Mouse (Mus musculus) Muller cell, postnatal 12 days (primary cell): Measurements from ENCODE around the gene Prkcd.

Experiments used
- DNase-seq: peaks from one replicate; pipeline ENCODE4 v3.0.0-alpha.2; 2015; ENCODE audit errors: inconsistent ontology term

The Prkcd gene

DNA sequence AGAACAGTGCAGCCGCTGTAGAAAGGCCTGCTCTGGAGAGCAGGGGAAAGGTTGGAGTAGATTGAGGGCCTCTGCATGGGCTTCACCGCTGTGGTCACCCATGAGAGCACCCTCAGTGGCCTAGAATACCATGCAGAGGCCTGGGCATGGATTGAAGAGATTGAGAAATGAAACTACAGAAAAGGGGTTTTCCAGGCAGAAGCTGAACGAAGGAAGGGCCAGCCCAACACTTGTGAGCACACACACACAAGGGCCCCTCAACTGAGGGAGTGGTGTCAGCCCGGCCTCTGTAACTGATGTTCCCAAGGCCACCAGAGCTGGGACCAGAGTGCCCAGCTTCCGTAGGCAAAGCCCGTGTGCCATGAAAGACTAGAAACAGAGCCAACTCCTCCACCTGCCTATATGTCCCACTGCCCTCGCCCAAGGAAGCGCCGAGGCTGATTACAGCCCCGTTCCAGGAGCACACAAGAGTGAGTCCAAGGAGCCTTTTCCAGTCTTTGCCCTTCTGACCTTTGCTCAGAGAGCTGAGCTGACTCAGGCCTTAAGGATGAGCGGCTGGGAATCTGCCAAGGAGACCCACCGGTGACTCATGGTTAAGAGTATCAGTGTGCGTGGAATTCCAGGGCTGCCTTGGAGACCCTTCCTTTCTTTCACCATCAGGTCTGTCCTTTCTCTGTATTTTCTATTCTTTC lies 9.4 kb upstream of the Prkcd start:
- peak; percentile 52 for DNase-seq

DNA sequence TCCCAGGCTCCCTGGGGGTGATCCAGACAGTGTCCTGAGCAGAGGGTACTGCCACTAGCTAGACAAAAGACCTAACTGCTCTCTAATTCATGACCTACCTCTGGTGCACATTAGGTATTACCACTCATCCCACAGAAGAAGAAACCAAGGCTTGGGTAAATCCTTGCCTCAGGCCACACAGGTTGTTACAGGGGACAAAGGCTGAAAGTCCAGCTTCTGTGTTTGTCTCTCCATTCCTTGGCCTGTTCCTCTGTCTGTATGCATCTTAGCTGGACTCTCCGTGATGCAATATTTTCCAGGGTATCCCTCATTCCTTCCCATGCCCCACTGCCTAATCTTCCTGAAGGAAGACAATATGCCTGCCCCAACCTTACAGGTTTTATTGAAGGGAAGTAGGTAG lies 8.4 kb upstream of the Prkcd start:
- DNase-seq, result no peak

DNA sequence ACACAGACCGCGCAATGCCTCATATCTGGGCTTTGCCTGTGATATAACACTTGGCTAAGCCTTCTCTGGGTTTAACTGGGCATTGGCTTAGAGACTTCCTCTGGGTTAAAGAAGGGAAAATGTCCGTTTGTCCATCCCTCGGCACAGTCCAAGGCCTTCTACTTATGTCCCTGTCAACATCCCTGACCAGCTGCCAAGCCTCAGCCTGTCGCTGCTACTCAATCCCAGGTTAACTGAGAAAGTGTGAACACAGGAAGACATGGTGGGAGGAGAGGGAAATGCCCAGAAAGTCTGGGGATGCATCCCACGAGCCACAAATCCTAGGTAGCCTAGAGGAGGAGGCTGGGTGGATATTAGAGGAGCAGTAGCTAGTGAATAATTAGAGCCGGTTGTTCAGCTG lies 7.7 kb upstream of the Prkcd start:
- no peak for DNase-seq

DNA sequence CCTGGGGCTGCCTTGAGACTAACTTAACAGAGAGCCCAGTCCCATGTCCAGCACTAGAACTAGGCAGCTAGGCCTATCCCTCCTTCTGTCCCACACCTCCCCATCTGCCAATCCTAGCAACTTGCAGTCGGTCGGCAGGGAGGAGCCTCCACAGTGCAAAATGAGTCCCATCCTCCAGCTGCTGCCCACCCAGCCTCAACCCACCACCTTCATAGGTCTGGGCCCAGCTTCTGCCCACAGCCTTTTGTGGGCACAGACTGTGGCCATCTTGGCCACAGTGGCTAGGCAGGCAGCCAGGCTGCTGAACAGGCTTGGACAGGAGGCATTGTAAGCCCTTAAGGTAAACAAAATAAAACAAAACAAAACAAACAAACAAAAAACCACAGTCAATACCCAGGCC lies 5.8 kb upstream of the Prkcd start:
- no peak for DNase-seq

DNA sequence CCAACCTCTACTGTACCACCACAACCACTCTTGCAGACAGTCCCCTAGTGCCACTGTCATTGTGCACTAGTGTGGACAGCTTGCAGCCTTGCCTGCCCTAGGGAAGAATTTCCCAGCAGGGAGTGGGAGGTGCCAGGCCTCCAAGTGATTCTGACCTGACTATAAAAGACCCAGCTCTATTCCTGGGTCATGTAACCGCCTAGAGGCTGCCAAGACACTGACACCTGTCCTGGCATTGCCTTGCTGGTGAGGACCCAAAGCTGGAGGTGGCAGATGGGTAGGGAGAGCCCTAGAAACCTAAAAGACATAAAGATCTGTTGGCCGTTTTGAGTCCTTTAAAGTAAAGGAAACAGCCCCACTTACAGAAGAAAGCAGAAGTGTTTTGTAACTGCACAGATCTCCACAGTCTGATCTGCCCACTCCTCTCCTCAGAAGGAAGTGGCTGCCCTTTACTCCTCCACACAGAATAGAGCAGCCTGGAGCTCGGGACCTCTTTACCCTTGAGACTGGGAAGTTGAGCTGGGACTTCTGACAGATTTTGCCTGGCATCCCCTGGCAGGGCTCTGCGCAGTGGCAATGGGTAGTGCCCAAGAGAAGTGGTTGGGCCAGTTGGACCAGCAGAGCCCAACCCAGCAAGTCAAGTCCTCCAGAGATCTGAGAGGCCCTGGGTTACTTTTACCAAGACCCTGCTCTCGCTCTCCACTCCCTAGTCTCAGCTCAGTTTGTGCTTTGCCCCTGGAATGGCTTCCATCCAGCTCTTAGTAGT lies 5.0 kb upstream of the Prkcd start:
- no peak for DNase-seq

DNA sequence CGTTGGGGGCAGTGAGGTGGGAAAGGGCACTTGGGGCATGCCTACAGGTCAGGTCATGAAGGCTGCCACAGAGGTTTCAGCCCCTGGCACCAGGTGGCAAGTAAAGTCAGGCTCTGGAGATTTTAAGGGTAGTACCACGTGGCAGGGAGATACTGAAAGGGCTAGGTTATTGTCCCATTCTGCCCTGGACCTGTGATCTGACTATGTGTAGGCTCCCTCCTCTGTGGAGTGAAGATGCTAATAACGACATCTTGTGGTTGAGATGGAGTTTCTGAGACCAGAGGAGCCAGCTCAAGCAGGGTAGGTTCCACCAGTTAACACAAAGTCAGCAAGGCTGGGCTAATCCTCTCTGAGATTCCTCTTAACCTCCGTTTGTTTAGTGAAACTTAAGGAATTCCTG lies 3.8 kb upstream of the Prkcd start:
- no peak for DNase-seq

DNA sequence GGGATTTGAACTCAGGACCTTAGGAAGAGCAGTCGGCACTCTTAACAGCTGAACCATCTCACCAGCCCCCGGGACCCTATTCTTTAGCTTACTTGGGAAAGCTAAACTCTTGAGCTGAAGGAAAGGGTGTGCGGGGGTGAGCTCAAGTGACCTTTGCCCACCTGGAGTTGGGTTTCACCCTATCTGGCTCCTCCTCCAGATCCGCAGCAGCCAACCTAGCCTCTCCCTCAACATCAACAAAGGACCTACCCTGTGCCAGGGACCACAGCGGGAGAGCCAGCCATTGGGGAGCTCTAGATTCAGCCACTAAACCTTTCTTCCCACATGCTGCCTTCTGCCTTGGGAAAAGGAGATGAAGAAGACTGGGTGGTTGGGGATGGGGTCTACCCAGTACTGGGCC lies 2.2 kb upstream of the Prkcd start:
- no peak for DNase-seq

DNA sequence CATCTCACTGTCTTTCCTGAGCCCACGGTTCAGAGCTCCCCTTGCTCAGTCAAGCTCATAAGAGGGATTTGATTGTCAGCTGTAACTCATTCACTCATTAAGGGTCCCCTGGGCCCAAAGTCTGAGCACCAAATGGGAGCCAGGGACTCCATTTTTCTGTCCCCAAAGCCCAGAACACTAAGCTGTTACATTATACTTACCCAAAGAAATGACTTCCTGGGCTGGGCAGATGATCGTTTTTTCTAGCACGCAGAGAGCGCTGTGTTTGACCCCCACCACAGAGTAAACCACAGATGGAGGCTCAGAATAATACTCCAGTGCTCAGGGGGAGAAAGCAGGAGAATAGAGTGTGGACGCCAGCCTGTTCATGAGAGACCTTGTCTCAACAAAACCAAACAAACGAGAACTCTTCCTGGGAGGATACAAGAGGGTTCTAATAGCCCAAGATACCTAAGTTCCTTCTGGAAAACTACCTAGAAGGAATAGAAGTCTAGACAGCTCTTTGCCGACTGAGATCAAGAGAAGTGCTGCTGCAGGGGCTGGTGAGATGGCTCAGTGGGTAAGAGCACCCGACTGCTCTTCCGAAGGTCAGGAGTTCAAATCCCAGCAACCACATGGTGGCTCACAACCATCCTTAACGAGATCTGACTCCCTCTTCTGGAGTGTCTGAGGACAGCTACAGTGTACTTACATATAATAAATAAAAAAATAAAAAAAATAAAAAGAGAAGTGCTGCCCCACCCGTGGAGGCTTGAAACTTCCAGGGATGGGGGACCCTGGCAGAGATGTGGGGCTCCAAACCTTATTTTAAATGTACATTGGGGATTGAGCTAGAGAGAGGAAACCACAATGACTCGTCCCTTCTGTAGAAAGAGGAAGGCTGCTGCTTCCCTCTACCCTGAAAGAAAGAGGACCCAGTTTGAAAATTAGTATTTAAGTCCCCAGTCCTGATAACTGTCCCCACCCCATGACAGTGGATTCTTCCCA lies 1.0 kb upstream of the Prkcd start:
- DNase-seq, result no peak

DNA sequence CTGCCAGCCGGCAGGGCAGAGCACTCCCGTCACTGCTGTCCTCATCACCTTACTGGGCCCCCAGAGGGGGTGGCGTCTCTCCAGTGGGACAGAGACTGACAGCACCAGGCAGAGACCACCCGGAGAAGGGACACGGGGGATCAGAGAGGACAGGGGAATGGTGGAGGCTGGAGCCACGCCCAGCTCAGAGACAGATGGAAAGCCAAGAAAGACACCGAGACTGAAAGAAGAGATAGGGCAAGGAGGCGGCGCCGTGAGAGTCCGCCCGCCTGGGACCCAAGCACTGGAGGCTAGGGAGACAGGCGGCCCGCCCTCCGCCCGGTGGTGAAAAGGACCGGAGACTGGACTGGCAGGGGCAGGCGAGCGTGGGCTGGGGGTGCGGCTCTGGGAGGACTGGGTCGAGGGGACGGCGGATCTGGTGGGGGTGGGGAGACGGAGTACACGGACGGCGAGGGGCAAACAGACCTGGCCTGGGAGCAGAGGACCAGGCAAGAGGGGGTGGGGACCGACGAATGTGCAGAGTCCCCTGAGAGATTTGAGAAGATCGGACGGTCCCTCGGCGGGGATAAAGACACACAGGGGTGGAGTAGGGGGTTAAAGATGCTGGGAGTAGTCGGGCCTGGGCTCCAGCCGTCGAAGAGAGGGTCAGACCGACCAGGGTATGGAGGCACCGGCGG lies 741 bp downstream of the Prkcd start:
- DNase-seq, result peak; percentile 83

DNA sequence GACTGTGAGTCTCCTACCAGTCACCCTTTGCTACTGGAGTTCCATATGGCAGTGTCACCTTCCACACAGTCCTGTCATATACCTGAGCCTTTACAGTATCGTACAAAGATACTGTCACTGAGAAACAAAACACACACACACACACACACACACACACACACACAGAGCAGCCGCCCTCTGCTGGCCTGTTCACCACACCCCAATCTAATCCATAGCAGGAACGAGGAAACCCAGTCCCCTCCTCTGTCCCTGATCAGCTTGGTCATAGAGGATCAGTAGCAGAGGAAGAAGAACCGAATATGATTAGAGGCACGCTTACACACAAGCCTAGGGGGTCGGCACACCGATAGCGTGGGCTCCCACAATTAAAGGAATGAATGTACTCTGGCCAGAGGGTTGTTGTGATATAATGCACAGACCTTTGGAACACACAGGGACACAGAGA lies 1.7 kb downstream of the Prkcd start:
- DNase-seq, result peak; percentile 27

DNA sequence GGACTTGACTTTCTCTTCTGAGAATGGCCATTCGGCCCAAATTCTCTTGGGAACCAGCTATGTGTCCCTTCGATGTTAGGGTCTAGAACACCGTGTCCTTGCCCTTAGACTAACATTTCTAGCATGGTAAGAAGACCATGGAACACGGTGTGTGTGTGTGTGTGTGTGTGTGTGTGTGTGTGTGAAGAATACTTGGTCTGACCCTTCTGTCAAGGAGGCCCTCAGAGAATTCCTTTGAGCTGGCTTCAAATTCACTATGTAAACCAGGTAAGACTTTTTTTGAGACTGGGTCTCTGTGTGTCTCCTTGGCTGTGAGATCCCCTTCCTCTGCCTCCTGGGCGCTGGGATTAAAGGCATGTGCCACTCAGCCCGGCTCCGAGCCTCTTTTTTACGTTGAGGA lies 3.5 kb downstream of the Prkcd start:
- no peak for DNase-seq

DNA sequence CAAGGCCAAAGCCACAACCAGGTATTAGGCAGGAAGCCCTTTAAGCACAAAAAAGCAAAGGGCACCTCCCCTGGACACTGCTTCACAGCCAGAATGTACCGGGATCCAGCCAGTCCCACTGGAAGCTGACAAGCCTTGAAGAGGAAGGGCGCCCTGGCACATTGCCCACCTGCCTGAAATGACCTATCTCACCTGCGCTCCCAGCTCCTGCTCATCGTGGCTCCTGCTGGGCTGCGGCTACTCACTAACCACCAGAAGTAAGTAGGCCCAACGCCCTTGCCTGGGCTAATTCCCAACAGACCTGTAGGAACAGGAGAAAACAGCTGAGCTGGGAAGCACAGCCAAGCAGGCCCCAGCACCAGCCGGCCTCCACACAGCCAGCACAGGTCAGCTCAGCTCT lies 3.9 kb downstream of the Prkcd start:
- no peak for DNase-seq

DNA sequence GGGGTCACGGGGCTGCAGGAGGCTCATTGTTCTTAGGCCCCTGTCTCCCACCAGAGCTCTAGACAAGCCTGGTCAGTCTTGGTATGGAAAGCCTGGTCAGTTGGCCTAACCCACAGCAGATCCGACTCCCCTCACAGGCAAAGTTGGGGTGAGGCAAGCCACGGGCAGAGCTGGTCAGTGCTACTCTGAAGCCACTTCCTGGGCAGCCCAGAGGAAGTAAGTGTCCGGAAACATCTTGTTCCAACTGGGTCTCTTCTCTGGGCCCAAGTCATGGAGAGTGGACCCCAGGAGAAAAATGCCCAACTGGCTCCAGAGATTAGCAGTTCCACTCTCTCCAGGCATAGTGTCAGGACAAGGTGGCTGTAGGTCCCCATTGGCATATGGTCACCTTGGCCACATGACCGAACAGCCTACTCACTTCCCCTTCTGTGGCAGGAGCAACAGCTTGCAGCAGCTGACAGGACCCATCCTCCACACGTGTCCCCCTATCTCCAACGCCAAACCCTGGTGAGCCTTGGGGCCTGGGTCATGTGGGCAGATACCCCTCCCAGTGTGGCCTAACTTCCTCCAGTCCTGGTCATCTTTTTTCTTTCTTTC lies 5.9 kb downstream of the Prkcd start:
- DNase-seq, result no peak

DNA sequence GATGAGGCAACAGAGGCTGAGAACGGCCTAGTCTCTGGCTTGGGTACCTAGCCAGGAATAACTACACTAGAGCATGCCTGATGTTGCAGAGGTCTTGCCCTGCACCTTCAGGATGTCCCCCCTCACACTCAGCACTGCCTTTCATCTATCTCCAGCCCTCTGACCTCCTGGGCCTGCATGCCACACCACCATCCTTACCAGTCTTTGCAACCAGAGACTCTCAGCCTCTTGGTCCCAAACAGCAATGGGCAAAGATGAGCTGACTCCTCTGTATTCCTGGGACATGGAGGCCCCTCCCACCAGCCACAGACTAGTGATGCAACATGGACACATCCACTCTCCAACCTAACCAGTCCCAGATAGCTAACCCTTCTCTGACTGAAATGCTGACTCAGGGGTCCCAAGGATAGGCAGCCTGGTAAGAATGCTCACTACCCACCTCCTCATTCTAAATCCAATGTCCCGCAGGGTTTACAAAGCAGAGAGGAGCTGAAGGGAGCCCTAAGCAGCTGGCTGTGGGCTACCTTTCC lies 7.2 kb downstream of the Prkcd start:
- no peak for DNase-seq

DNA sequence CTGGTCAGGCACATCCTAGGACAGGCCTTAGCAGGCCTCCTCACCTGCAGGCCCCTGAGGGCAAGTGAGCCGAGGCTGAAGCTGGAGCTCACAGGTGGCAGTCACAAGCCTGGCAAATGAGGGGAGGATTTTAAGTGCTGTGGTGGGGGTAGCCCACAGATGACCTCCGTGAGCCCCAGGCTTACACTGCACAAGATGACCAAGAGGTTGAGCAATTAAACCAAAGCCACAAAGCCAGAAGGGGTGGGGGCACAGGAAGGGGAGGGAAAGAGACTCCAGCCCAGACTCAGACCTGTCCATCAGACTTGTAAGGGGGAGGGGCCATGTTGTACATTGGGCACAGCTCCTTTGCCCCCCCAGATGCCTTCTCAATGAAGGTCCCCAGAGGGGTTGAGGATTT lies 9.3 kb downstream of the Prkcd start:
- DNase-seq, result no peak

DNA sequence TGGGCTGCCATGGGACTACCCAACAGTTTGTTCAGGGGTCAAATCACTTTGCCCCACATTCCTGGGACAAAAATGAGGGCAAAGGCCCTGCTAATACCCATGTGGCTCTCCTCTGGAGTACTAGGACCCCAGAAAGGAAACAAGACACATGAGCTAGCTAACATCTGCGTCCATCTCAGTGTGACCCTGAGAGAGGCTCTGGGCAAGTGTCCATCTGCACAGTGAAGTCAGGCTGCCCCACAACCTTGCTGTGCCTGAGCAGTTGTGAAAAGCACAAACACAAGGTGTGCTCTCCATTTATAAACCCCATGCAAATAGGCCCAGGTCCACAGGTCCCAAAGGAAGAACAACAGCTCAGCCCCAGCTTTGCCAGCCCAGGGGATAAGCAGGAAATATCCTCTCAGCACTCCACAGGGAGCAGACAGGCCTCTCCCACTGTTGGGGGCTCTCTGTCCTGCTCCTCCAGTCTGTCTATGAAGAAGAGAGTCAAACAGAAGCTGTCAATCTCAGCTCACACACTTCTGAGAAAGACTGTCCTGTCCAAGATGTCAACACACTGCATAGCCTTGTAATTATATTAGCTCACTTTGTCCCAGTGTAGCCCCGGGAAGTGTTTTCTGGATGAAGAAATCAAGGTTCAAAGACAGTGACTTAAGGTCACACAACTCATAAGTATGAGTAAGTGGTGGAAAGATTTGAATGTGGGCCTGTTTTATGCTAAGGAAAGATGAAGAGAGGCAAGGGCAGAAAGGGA lies 12.9 kb downstream of the Prkcd start:
- no peak for DNase-seq

DNA sequence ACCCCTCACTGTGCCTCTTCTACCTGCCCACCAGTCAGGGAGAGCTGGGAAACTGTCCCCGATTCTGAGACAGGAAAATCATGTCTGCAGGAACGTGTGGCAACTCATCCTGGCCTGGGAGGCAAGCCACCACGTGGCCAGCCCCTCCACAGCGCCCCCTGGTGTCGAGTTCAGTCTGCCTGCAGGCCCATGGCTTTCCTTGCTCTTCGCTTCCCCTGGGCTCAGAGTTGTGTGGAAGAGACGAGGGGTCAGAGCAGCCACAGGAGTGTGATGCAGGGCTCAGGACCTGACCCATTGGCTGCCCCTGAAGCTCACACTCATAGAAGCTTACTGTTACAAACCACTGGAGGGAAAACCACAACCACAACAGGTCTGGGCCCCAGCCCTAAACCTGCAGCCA lies 13.5 kb downstream of the Prkcd start:
- peak; percentile 54 for DNase-seq

DNA sequence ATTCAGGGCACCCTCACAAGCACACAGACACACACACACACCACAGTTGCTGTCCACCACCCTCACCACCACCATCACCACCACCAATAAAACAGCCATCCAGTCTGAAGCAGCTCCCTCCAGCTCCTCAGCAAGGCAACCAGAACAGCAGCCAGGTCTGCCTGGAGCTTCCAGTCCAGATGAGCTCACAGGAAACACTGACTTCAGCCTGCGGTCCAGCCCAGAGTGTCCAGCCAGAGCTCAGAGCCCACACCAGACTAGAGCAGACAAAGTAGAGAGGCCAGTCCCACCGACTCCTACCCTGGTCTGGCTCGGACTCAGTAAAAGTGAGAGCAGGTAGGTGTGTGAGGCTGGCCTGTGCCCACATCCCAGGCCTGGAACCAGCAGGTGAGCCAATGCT lies 15.1 kb downstream of the Prkcd start:
- no peak for DNase-seq

DNA sequence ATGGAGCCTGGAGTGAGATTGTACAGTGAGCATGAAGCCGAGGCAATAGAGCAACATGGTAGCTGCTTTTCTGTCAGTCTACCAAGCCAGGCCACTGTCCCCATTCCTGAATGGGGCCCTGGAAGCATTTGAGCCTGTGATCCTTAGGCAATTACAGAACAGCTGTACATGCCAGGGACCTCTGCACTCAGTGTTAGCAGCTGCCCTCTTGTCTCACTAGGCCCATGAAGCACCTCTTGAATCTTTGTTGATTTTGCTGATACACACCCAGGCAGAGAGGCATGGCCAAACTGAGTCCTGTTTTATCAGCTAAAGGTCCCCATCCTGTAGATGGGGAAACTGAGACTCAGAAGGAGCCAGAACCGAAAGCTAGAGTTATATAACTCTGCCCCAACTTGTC lies 15.7 kb downstream of the Prkcd start:
- no peak for DNase-seq

DNA sequence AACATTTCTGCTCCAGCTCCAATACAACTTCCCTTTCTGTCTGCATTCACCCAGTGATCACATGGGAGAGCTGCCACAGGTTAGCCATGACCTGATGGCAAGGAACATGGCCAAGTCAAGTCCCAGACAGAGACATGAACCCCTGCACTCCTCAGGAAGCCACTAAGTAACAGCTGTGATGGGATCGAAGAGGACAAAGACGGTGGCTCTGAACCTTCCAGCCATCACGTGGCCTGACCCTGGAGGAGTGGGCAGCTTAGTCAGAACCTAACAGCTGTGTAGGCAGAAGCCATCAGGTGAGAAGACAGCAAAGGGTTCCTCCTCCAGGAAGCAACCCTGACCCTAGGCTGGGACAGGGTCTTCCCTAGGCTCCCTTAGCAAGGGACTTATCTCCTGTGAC lies 16.5 kb downstream of the Prkcd start:
- no peak for DNase-seq
